Mouse (Mus musculus): Measurements from ENCODE around the gene Fut11.
A peak's percentile ranks its signal among the peaks of the same experiment; 100 is the strongest.

Fut11 gene

GRCm38 (mm10) chr14:20718443-20718842, 23.7 kb downstream of the Fut11 start:
- no peak for DNase-seq (ENCODE audit: low spot score)

GRCm38 (mm10) chr14:20719767-20720166, 25.0 kb downstream of the Fut11 start:
- no peak for DNase-seq (ENCODE audit: low spot score)

- DNase-seq (ENCODE audit: low spot score) = no peak
These were observed 26.6 kb downstream of the Fut11 start for GRCm38 (mm10) chr14:20721371-20721770.

- DNase-seq (ENCODE audit: low spot score) = no peak
These were observed 28.2 kb downstream of the Fut11 start for GRCm38 (mm10) chr14:20723006-20723405.

GRCm38 (mm10) chr14:20724043-20724442, 29.3 kb downstream of the Fut11 start:
- peak; percentile 63 for DNase-seq (ENCODE audit: low spot score)

GRCm38 (mm10) chr14:20725660-20726339, 31.0 kb downstream of the Fut11 start:
- DNase-seq (ENCODE audit: low spot score) = no peak

- no peak for DNase-seq (ENCODE audit: low spot score)
These were observed 35.1 kb downstream of the Fut11 start for GRCm38 (mm10) chr14:20729871-20730270.

- DNase-seq (ENCODE audit: low spot score) = no peak
These were observed 36.3 kb downstream of the Fut11 start for GRCm38 (mm10) chr14:20730853-20731602.

- no peak for DNase-seq (ENCODE audit: low spot score)
These were observed 38.5 kb downstream of the Fut11 start for GRCm38 (mm10) chr14:20733041-20733951.

GRCm38 (mm10) chr14:20733952-20734774, 39.4 kb downstream of the Fut11 start, which contains the start of gene Ndst2:
Gene Ndst2, minus strand, starts transcription at chr14:20734562.
- DNase-seq (ENCODE audit: low spot score) = peak; percentile 78

GRCm38 (mm10) chr14:20735052-20735451, 40.3 kb downstream of the Fut11 start:
- no peak for DNase-seq (ENCODE audit: low spot score)

- no peak for DNase-seq (ENCODE audit: low spot score)
These were observed 41.2 kb downstream of the Fut11 start for GRCm38 (mm10) chr14:20735892-20736390.

GRCm38 (mm10) chr14:20737306-20737705, 42.5 kb downstream of the Fut11 start:
- peak; percentile 54 for DNase-seq (ENCODE audit: low spot score)

- no peak for DNase-seq (ENCODE audit: low spot score)
These were observed 43.7 kb downstream of the Fut11 start for GRCm38 (mm10) chr14:20738511-20738910.

- DNase-seq (ENCODE audit: low spot score) = no peak
These were observed 46.5 kb downstream of the Fut11 start for GRCm38 (mm10) chr14:20741301-20741700.

- DNase-seq (ENCODE audit: low spot score) = no peak
These were observed 48.8 kb downstream of the Fut11 start for GRCm38 (mm10) chr14:20743614-20744013.

- no peak for DNase-seq (ENCODE audit: low spot score)
These were observed 52.2 kb downstream of the Fut11 start for GRCm38 (mm10) chr14:20746935-20747334.

GRCm38 (mm10) chr14:20748388-20748787, 53.6 kb downstream of the Fut11 start:
- DNase-seq (ENCODE audit: low spot score) = no peak

- DNase-seq (ENCODE audit: low spot score) = no peak
These were observed 54.8 kb downstream of the Fut11 start for GRCm38 (mm10) chr14:20749494-20750051.

GRCm38 (mm10) chr14:20750503-20750902, 55.7 kb downstream of the Fut11 start:
- no peak for DNase-seq (ENCODE audit: low spot score)
